Mouse (Mus musculus): Measurements from ENCODE around the gene Svep1. TPM values are rescaled to one million over a fixed set of nuclear protein-coding genes. Genes with fewer than 3 reads are reported as not detected.

The Svep1 gene
- total RNA-seq, 2 experiments from 2014 or later, result 18.7 to 20.9 TPM

Other genes starting within 250 kb of the Svep1 start
- gene Txndc8, start 197.7 kb downstream of the Svep1 start, total RNA-seq (2021), result not detected
- gene Musk, start 79.1 kb upstream of the Svep1 start, total RNA-seq (2021), result 10 to 100 TPM; 28.5 to 31.2 TPM

Data from gastrocnemius, postnatal 10 days (tissue).